Mouse (Mus musculus) Muller cell, postnatal 12 days (primary cell): ENCODE data around the gene Smyd3.

Source experiments
- DNase-seq: peaks from one replicate; pipeline ENCODE4 v3.0.0-alpha.2; 2015; ENCODE audit errors: inconsistent ontology term

Smyd3 gene

DNA sequence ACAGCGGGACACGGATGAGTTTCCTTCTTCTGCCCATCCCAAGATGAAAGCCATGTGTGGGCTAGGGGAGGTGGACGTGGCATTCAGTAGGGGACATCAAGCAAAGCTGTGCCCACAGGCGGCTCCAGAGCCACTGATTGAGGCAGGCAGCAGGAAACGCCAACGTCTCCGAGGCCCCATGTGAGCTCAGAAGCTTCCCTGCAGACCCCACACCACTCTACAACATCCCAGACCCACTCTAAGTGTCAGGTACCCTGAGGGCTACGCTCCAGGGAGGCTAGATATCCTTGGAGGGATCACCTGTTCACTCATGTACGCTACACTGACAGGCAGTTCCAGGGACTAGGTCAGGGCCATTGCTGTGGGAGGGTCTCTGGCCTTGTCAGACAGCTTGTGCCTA is 556.2 kb downstream of the Smyd3 start:
- no peak for DNase-seq

DNA sequence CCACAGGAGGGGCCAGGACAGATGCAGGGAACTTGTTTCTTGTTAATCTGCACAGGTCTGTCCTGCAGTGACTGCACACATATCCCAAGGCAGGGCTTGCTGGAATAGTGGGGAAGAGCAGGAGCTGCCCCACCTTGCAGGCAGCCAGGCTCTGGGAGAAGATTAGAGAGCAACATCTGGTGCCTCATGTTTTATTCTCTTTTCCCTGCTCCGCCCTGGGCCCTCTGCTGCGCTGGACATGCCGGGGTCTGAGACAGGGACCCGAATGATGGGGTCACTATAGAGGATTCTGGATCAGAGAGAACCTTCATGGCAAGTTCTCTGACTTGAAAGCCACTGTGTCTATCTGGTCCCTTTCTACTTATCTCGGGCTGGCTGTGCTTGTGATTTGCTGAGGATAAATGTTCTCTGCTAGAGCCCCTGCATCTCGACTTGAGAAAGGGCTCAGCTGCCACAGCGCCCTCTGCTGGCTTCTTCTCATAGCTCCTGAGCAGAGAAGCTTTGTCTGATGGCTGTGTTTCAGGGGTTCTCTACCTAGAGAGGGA is 557.8 kb downstream of the Smyd3 start:
- peak; percentile 30 for DNase-seq

DNA sequence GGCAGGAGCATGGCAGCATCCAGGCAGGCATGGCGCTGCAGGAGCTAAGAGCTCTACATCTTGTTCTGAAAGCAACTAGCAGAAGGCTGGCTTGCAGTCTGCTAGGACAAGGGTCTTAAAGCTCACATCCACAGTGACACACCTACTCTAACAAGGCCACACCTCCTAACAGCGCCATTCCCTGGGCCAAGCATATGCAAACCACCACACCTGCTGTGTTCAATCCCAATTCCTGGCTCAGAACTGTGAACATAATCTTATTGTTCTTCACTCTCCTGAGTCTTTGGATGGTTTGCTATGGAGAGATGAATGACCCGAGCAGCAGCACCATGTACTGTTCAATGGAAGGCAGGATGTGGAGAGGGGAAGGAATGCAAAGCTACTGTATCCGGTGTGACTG is 559.2 kb downstream of the Smyd3 start:
- no peak for DNase-seq

DNA sequence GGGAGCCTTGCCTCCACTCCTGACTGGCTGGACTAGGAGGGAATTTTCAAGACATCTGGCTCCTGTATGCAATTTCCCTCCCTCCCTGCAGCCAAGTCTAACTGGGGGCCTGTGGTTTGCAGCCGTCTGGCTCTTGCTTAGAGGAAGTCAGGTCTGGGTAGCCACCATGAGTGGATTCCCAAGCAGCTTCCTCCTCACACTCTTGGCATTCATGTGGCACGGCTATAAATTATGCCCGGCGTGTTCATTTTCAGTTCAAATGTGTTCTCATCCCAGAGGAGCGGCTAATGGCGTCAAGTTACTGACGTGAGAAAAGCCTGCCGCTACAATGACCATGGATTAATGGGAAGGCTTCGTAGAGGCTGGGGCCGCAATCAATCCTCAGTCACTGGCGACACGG is 564.9 kb downstream of the Smyd3 start:
- no peak for DNase-seq

DNA sequence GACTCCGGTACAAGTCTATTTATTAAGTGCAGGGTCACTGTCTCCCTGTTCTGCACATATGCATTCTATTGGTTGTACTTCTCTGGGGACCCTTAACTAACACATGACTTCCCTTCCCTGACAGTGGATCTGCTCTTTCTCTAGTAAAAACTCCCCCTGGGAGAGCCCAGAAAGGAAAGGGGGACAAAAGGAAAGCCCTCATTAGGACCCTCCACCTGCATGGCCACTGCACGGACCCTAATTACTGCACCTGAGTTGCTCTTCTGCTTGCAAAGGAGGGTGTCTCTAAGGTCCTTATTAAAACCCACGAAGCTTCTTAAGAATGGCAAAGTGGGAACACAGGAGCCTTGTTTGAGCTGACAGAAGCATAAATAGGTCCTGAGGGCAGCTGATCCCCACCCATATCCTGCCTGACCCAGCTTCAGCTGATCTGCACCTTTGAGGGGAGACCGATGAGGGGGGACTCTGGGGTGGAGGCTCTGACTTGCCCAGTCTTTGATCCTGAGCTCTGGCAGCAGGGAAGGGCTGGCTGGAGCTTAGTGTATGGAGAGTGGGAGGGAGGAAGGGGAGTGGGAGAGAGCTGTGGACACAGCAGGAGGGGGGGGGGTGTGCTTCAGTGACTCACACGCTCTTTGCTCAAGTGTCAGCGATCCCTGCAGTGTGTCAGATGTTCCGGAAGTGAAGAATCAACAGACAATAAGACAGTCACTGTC is 575.4 kb downstream of the Smyd3 start:
- peak; percentile 72 for DNase-seq

DNA sequence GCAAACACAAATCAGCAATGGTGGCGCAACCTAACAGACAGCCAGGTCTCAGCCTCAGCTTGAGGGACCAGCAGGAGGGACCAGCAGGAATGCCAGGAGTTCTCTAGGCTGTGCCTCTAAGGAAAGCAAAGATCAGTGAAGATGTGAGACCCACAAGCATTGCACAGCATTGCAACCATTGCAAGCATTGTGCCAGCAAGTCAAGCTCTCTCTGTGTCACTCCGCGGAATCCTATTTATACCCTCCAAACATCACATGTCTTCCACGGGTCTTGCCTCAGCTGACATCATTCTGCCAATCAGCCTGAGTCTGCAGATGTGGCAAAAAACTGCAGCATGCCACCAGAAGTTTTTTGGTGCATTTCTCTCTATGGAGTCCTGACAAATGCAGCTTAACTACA is 577.5 kb downstream of the Smyd3 start:
- DNase-seq, result no peak

DNA sequence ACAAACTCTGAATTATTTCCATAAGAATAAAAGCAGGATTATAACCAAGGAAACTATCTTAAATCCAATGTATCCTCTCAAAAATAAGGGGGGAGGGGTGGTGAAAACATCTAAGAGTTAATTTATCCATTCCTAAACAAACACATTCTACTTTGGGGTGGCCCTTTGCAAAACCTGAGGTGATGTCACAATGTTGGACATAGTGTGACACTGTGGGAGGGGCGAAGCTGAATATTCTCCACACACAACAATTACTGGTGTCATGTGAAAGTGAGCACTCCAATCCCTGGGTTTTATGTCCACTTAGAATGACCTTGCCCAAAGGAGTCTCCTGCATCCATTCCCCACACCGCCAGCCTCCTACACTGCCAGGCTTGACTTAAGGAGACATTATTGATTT is 580.9 kb downstream of the Smyd3 start:
- DNase-seq, result no peak

DNA sequence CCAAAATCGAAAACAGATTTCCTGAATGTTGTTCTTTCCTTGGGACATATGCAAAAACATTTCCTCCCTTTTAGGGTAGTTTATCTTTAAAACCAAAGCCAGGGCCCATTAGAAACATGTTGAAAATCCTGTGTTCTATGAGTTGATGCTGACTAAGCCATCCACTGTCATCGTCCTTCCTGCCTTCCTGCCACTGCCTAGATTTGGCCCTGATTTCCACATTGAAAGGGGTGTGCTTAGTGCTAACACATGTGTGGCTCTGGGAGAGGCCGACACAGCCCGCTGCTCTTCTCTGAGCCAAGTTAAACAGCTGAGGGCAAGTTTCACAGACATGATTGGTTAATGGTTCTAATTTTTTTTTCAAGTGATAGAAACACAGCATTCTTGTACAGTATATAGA is 581.4 kb downstream of the Smyd3 start:
- DNase-seq, result no peak

DNA sequence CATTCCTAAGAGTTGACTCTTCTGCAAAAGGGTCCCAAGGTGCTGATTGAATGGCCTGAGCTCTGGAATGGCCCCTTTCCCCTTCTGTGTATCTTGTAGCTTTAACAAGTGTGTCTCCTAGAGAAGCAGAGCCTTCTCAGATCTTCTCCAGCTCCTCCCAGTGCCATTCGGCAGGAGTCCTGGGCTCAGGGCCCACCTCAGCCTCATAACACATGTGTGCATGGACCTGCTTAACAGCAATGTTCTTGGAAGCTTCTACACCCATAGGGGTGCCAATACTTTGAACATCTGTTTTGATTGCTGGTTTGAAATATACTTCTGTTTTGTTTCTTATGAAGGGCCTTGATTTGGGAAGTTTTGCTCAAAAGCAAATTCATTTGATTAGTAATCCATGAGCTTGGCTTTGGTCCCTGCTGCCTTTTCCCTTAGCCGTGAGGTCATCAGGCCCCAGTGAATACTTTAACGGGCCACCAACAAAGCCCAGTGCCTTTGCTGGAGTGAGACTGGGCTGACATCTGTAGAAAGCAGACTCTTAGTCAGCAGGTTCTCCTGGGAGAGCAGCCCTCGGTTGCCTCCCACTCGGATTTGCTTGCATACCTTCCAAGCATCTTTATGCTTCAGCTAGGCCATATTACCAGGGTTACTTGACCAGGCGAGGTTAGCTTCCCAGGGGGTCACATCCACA is 583.7 kb downstream of the Smyd3 start:
- DNase-seq, result no peak

DNA sequence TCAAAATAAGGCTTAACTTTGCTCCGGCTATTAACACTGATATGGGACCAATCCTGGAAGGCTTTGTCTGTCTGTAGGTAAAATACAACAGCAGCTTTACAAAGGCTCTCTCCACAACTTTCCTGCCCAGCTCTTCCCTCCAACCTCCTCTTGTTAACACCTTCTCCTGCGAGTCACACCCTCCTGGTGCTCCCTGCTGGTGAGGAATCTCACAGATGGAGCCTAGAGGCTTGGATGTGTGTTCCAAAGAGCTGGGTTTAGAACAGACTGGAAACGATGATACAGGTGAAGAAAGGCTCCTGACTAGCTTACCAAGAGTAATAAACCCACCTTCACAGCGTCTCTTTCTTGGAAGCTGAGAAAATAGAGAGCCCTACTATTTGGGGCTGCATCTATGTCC is 588.3 kb downstream of the Smyd3 start:
- no peak for DNase-seq

DNA sequence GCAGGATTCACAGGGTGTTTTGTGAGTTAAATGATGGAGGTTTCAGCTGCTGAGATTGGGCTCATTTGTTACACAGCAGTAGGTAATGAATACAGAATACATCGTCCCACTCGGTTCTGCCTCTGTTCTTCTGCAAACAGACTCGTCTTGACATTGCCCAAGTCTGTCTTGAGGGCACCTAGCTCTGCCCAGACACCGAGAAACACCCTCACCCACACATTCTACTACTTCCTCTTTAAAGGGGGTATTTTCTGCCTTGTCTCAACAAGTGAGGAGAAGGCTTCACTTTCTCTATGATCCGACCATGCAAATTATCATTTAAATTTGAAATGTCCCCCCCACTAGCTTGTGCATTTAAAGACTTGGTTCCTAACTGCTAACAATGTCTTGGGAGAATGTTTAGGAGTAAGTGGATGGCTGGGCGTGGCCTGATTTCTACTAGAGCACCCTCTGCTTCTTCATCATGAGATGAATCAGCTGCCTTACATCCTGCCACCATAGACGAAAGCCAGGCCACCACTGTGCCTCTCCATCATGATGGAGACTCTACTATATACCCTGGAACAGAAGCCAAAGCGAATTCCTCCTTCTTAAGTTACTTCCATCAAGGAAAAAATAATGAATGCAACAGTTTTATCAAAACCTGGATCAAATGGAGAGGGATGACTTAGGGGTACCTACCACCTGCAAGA is 593.2 kb downstream of the Smyd3 start:
- DNase-seq, result no peak

DNA sequence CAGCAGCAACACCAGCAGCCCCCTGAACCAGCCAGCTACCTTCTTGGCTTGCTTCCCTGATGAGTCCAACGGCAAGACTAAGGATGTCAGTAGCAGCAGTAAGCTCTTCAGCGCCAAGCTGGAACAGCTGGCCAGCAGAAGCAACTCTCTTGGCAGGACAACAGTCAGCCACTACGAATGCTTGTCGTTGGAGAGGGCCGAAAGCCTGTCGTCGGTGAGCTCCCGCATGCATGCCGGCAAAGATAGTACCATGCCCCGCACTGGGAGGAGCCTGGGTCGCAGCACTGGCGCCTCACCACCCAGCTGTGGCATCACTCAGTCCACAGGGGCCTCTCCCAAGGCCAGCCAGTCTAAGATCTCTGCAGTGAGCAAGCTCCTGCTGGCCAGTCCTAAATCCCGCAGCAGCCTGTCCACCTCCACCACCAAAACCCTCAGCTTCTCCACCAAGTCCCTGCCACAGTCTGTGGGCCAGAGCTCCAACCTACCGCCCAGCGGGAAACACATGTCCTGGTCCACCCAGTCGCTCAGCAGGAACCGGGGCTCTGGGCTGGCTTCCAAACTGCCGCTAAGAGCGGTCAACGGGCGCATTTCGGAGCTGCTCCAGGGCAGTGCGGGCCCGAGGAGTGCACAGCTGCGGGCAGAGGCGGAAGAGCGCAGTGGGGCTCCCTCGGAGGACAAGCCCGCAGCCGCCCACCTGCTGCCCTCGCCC is 600.5 kb downstream of the Smyd3 start:
- peak; percentile 40 for DNase-seq

DNA sequence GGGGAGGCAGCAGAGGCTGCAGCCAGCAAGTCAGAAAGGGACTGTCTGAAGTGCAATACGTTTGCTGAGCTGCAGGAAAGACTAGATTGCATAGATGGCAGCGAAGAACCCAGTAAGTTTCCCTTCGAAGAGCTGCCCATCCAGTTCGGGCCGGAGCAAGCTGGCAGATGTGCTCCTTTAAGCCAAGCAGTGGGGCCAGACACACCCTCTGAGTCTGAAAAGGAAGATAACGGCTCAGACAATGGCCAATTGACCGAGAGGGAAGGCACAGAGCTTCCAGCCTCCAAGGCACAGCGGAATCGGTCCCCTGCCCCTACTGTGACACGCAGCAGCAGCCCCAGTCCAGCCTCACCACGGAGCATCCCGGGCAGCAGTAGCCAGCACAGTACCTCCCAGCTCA is 602.8 kb downstream of the Smyd3 start:
- DNase-seq, result no peak

DNA sequence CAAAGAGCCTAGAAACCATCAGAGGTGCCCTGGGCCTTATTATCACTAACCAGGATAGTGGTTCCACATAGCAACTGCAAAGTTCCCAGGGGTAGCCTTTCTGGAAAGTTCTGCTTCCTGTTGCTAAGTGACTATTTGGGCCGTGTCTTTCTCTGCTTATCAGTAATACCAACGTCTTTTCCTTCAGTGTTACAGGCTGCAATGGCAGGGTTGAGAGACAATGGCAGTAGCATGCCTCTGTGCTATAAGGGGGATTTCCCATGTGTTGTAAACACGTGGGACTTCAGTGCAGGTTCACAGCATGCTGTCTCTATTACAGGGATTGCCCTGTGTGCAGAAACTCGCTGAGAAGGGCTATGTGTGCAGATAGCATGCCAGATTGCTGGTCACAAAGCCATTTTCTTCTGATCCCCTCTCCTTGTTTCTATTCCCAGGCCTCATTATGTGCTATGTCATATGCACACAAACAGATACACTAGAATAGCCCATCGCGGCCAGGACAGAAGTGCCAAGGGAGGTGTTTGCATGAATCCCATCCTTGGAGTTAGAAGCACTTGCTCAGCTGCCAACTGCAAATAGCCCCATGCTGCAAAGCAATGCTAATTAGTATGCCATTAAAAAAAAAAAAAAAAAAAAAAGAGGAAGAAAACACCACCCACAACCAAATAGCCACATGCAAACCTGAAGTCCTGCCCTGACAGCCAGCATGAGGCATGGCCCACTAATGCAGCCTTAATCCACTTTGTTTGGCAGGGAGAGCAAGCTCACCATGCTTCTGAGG is 604.7 kb downstream of the Smyd3 start:
- DNase-seq, result no peak

DNA sequence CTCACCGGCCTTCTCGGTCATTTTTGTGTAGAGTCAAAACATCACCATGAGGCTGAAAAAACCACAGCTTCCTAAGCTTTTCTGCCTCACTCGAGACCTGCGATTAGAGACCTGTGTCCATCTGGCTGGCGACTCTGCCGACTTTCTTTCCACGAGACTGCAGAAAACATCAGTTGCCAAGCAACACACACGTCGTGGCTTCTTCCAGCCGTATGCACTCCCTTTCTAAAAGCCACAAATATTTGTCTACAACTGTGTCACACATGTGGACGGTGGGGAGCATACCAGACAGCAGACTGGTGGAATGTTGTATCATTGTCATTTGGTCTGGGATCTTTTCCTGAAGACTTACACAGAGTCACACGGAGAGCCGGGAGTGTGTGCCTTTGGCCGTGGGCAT is 606.9 kb downstream of the Smyd3 start:
- DNase-seq, result peak; percentile 82
